Mouse (Mus musculus) erythroblast, embryonic 14.5 days (primary cell): ENCODE data around the gene Ppm1b.

Source experiments
- GATA1 ChIP-seq: IDR thresholded peaks from 2 replicates; pipeline ENCODE4 v1.6.1; 2012; ENCODE audit warnings: low read length, inconsistent platforms, mixed read lengths
- TAL1 ChIP-seq: IDR thresholded peaks from 3 replicates; pipeline ENCODE4 v1.6.1; 2012; ENCODE audit warnings: low read length, inconsistent platforms, mixed read lengths

GRCm38 (mm10) chr17:84938215-84938614 is 18.3 kb upstream of the Ppm1b start:
- no peak for TF ChIP-seq TAL1
- TF ChIP-seq GATA1: no peak
